Mouse (Mus musculus): ENCODE measurements around the gene Qtrt2. TPM values are rescaled to one million over a fixed set of nuclear protein-coding genes. Genes with fewer than 3 reads are reported as not detected.

The Qtrt2 gene
- total and polyA plus RNA-seq, 3 experiments = 52.1 to 108 (median 60.0) TPM

GRCm38 (mm10) chr16:43935892-43936291, 9.3 kb upstream of the Qtrt2 start:
- Histone ChIP-seq H3K79me2 (replicated peaks; ENCODE audit: control insufficient read depth, extremely low read depth, insufficient read depth, poor library complexity, severe bottlenecking) (no peaks in the 10 kb centered on the region), H3K9me3 (replicated peaks; ENCODE audit: low read length) (no peaks in the 10 kb centered on the region), H3K27ac (ENCODE audit: insufficient read depth, low read depth) (no peak overlapping the region), H3K9ac (ENCODE audit: insufficient read depth, low read depth) (no peak overlapping the region), H3K27me3 (replicated peaks) (no peaks in the 10 kb centered on the region), H3K4me1 (ENCODE audit: control insufficient read depth in 1 of 2, insufficient read depth in 2 of 2) (no peaks in the 10 kb centered on the region), H3K4me2 (ENCODE audit: insufficient read depth, low read depth, poor library complexity, severe bottlenecking) (no peak overlapping the region), H3K4me3 (replicated peaks in 1 of 3; ENCODE audit: low read depth in 2 of 3, low read length in 2 of 3, poor library complexity in 1 of 3) (no peak overlapping the region), H3K36me3 (replicated peaks in 1 of 2; ENCODE audit: control insufficient read depth in 1 of 2, insufficient read depth in 1 of 2, low read length in 1 of 2) (peaks cover 3 to 43% of the 10 kb centered on the region in 2 experiments)
- TF ChIP-seq NRF1 (IDR thresholded peaks at IDR 0.05; ENCODE audit: low read depth, low read length) = no peak
- TF ChIP-seq CTCF (conservative IDR thresholded peaks at IDR 0.05 in 1 of 2, IDR thresholded peaks at IDR 0.05 in 1 of 2; ENCODE audit: low read depth in 2 of 2, low read length in 2 of 2) = no peak
- no peak for TF ChIP-seq MEF2A (IDR thresholded peaks at IDR 0.05; ENCODE audit: borderline replicate concordance, low read depth, low read length)
- TF ChIP-seq ELF1 (IDR thresholded peaks at IDR 0.05; ENCODE audit: low read depth, low read length) = no peak
- no peak for TF ChIP-seq SMC3 (IDR thresholded peaks at IDR 0.05; ENCODE audit: low read depth, low read length)
- TF ChIP-seq USF1 (IDR thresholded peaks at IDR 0.05; ENCODE audit: low read depth, low read length) = no peak
- TF ChIP-seq CHD2 (IDR thresholded peaks at IDR 0.05; ENCODE audit: low read length) = no peak
- TF ChIP-seq SIN3A (IDR thresholded peaks at IDR 0.05; ENCODE audit: low read length) = no peak
- TF ChIP-seq JUND (conservative IDR thresholded peaks at IDR 0.05; ENCODE audit: low read depth, low read length) = no peak
- TF ChIP-seq NELFE (IDR thresholded peaks at IDR 0.05; ENCODE audit: low read depth, low read length) = no peak
- TF ChIP-seq USF2 (conservative IDR thresholded peaks at IDR 0.05; ENCODE audit: low read depth, low read length) = no peak
- TF ChIP-seq POLR2A (IDR thresholded peaks at IDR 0.05; ENCODE audit: low read depth, low read length) = no peak
- no peak for TF ChIP-seq MYC (IDR thresholded peaks at IDR 0.05; ENCODE audit: low read depth, low read length)
- TF ChIP-seq POLR2AphosphoS2 (IDR thresholded peaks at IDR 0.05; ENCODE audit: low read depth, low read length) = no peak
- no peak for TF ChIP-seq ZNF384 (IDR thresholded peaks at IDR 0.05; ENCODE audit: low read depth, low read length)
- in situ Hi-C loops (cut with MboI; ENCODE audit: low pct_ligation_motif_present, low pct_unique_long_range_greater_than_20kb, low sequenced_read_pairs) = no loop called here
- no peak for DNase-seq (ENCODE audit: extremely low read depth)
- dilution Hi-C loops (cut with MboI; ENCODE audit: extremely low pct_ligation_motif_present, extremely low pct_unique_long_range_greater_than_20kb, low sequenced_read_pairs) = no loop called here

GRCm38 (mm10) chr16:43935367-43935766, 8.8 kb upstream of the Qtrt2 start:
- Histone ChIP-seq H3K9ac (ENCODE audit: insufficient read depth, low read depth) (no peak overlapping the region), H3K4me2 (ENCODE audit: insufficient read depth, low read depth, poor library complexity, severe bottlenecking) (no peak overlapping the region), H3K79me2 (replicated peaks; ENCODE audit: control insufficient read depth, extremely low read depth, insufficient read depth, poor library complexity, severe bottlenecking) (no peaks in the 10 kb centered on the region), H3K27ac (ENCODE audit: insufficient read depth, low read depth) (no peak overlapping the region), H3K4me3 (replicated peaks in 1 of 3; ENCODE audit: low read depth in 2 of 3, low read length in 2 of 3, poor library complexity in 1 of 3) (no peak overlapping the region), H3K9me3 (replicated peaks; ENCODE audit: low read length) (no peaks in the 10 kb centered on the region), H3K27me3 (replicated peaks) (no peaks in the 10 kb centered on the region), H3K4me1 (ENCODE audit: control insufficient read depth in 1 of 2, insufficient read depth in 2 of 2) (no peaks in the 10 kb centered on the region), H3K36me3 (replicated peaks in 1 of 2; ENCODE audit: control insufficient read depth in 1 of 2, insufficient read depth in 1 of 2, low read length in 1 of 2) (peaks cover 3 to 43% of the 10 kb centered on the region in 2 experiments)
- in situ Hi-C loops (cut with MboI; ENCODE audit: low pct_ligation_motif_present, low pct_unique_long_range_greater_than_20kb, low sequenced_read_pairs) = no loop called here
- no peak for DNase-seq (ENCODE audit: extremely low read depth)
- dilution Hi-C loops (cut with MboI; ENCODE audit: extremely low pct_ligation_motif_present, extremely low pct_unique_long_range_greater_than_20kb, low sequenced_read_pairs) = no loop called here
- no peak for TF ChIP-seq POLR2AphosphoS2 (IDR thresholded peaks at IDR 0.05; ENCODE audit: low read depth, low read length)
- no peak for TF ChIP-seq RCOR1 (conservative IDR thresholded peaks at IDR 0.05; ENCODE audit: low read depth, low read length)
- TF ChIP-seq TCF12 (IDR thresholded peaks at IDR 0.05; ENCODE audit: low read depth, low read length) = no peak
- TF ChIP-seq SMC3 (IDR thresholded peaks at IDR 0.05; ENCODE audit: low read depth, low read length) = no peak
- no peak for TF ChIP-seq RAD21 (IDR thresholded peaks at IDR 0.05; ENCODE audit: low read depth, low read length)
